Mouse (Mus musculus) megakaryocyte, embryonic 14.5 days (primary cell): ENCODE data around the gene Hmgcll1.

Source experiments
- FLI1 ChIP-seq: IDR thresholded peaks from 2 replicates; pipeline ENCODE4 v1.6.1; 2012; ENCODE audit warnings: low read length, inconsistent platforms, mixed read lengths
- GATA1 ChIP-seq: IDR thresholded peaks from 3 replicates; pipeline ENCODE4 v1.6.1; 2012; ENCODE audit warnings: mixed read lengths, low read length, inconsistent platforms, borderline replicate concordance

GRCm38 (mm10) chr9:76038327-76039103, 23.9 kb downstream of the Hmgcll1 start:
- TF ChIP-seq FLI1 = no peak
- TF ChIP-seq GATA1 = no peak
